Mouse (Mus musculus) gonadal fat pad, adult 2 months (tissue): ENCODE data around the gene Maneal. TPM values are rescaled to one million over a fixed set of nuclear protein-coding genes. Genes with fewer than 3 reads are reported as not detected.

ENCODE experiments used
- DNase-seq: peaks from one replicate; pipeline ENCODE4 v3.0.0-alpha.2; 2012; ENCODE audit warnings: low read depth
- polyA plus RNA-seq: library from polyadenylated mRNA; depleted of rRNA; stranded (reverse); fragments of >200 nt; gene quantifications from 2 replicates; pipeline ENCODE4 v1.2.3, GENCODE M21; 2012; rRNA removed

Maneal gene
- polyA plus RNA-seq, 1 experiment = 0.23 TPM

GRCm38 (mm10) chr4:124849631-124850260 lies 12.2 kb downstream of the Maneal start:
- DNase-seq = no peak

DNA sequence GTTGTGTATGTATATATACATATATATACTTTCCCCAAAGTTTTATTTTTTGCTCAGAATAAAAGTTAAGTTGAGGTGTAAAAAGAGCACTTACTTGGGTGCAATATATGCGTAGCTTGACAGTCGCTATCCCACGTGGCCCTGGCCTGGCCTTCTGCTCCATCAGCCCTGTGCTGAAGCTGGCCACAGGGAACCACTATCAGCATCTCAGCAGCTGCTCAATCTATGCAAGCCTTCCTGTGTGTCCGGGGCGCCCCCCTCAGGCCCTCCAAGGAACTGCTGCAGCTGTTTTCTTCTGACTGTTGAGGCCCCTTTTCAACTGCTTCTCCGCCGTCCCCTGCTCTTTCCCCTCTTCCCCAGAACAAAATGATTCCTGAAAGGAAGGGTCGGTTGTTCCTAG lies 14.4 kb downstream of the Maneal start:
- DNase-seq = no peak

- no peak for DNase-seq
These were observed 18.5 kb downstream of the Maneal start for GRCm38 (mm10) chr4:124843493-124843892.

DNA sequence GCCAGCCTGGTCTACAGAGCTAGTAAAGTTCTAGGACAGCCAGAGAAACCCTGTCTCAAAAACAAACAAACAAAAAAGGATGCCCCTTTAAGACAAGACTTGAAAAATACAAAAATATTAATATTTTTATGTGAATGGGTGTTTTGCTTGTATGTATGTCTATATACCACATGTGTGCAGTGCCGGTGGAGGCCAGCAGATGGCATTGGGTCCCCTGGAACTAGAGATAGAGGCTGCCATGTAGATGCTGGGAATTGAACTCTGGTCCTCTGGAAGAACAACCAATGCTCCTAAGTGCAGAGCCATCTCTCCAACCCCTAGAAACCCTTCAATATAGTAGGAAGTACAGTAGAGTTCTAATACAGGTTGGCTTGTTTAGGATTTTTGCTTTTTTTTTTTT lies 21.0 kb downstream of the Maneal start:
- no peak for DNase-seq

DNA sequence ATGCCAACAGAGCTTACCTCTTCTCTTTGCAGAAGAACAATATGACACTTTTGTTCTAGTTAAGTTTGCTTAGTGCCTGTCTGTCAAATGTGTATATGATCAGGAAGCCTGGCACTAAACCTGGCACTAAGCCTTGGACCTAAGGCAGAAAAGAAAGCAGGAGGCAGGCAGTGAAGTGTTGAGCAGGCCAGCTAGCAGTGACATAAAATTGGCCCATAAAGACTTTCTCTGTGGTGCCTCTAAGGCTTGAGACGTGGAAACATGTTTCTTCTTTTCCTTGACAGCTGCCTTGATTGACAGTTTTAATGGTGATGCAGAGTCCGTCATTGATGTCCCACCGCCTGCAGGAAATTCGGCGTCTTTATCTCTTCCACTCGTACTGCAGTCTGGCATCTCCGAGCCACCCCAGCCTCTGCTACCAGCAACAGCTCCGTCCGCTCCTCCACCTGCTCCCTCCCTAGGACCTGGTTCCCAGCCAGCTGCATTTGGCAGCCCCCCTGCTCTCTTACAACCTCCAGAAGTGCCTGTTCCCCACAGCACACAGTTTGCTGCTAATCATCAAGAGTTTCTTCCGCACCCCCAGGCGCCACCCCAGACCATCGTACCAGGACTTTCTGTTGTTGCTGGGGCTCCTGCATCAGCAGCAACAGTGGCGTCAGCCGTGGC lies 23.8 kb downstream of the Maneal start:
- no peak for DNase-seq

DNA sequence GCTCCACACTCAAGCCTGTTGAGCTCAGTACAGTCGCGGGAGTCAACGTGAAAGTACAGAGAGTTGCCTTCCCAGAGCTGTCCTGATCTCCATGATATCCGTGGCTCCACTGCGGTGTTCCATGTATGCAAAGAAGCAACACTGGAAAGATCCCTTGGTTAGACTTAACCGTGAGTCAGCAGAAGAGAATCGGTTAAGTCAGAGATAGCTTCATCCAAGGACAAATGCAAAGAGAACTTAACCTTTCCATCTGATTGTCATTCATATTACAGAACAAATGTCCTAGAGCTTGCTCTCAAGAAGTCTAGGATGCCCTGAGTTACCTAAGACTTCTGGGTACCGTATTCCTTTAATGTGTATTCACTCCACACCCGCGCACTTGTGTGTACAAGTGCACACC lies 29.2 kb downstream of the Maneal start:
- no peak for DNase-seq

DNA sequence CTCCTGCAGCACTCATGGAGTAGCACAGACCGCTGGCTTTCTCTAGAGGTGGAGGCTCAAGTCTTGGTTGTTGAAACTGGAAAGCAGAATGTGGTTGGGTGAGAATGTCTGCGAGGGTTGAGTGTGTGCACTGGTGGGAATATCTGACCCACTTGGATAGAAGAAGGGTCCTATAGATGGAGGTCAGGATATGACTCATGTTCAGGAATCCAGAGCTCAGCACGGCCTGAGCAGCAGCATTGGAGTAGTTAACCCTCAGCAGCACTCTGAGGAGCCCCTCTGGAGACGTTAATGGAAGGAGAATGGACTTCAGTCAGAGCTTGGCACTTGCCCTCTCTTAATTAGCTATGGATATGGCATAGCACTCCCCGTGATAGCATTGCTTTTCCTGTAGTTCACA lies 32.3 kb downstream of the Maneal start:
- DNase-seq = no peak

DNA sequence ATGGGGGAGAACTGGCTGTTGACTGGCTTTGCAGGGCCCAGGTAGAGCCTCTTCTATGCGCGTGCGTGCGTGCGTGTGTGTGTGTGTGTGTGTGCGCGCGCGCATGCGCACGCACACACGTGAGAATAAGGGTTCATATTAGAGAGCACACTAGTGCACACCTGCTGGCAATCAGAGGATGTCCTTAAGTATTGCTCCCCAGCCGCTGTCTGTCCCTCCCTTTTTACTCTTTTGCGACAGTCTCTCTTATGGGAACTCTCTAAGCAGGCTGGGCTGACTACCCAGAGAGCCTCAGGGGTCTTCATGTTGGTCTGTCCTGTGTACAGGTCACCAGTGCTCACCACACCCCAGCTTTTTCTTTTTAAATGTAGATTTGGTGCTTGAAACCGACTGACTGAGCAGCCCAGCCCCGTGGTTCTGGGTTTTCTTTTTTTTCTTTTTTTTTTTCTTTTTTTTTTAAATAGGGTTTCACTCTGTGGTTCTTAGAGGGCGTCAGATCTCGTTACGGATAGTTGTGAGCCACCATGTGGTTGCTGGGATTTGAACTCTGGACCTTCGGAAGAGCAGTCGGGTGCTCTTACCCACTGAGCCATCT lies 36.5 kb downstream of the Maneal start:
- DNase-seq = no peak

GRCm38 (mm10) chr4:124824967-124825366 lies 37.0 kb downstream of the Maneal start:
- DNase-seq = no peak

DNA sequence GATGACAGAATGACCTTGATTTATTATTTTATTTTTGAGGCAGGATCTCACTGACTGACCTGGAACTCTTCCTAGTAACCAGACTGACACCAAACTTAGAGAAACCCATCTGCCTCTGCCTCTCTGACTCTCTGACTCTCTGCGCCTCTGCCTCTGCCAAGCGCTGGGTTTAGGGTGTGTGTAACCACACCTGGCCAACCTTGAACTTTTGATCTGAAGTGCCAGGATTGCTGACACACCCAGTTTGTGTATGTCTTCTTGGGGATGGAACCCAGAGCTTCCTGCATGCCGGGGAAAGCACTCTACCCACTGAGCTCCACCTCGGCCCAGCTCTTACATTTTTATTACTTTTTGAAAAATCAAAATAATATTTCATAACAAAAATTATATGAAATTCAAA lies 43.1 kb downstream of the Maneal start:
- no peak for DNase-seq

GRCm38 (mm10) chr4:124817803-124818202 lies 44.2 kb downstream of the Maneal start:
- no peak for DNase-seq

DNA sequence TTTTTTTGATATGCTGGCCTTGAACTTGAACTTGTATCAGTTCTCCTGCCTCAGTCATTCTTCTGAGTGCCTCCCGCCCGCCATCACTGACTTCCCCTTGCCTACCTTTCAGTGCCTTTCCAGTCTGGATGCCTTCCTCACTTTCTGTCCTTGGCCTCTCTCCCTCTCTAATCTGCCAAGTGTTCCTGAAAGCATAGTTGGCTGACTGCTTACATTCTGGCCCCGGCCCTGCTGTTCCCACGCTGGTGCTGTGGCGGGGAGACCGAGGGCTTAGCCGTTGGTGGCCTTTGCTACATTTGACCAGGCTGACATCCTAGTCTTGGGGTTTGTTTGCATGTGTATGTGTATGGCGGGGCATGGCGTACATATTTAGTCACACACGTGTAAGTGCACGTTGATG lies 46.1 kb downstream of the Maneal start:
- no peak for DNase-seq

DNA sequence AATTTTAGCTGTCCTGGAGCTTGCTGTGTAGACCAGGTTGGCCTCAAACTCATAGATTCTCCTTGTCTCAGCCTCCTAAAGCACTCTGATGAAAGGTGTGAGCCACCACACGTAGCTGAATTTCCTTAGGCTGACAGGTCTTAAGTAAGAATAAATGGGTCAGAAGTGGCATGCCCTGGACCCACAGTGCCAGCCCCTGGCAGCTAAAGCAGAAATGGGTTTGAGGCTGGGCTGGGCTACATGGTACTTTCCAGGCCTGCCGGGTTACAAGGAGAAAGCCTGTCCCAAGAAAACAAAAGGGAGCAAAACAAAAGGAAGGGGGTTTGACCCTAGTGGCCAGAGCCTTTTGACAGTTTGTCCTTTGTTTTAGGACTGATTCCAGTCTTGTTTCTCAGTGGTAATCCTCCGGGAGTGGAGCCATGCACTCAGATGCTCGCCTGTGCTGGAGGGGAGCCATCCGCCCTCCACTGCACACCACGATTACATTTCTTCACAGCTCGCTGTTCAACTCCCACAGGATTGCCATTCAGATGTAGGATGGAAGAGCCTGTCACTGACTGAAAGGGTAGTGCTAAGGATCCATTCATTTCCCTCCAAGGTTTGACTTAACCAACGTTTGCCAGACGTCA lies 50.5 kb downstream of the Maneal start:
- peak; percentile 65 for DNase-seq

- peak; percentile 75 for DNase-seq
These were observed 51.9 kb downstream of the Maneal start for GRCm38 (mm10) chr4:124810056-124810455.

- DNase-seq = no peak
These were observed 52.7 kb downstream of the Maneal start for GRCm38 (mm10) chr4:124809136-124809883.

DNA sequence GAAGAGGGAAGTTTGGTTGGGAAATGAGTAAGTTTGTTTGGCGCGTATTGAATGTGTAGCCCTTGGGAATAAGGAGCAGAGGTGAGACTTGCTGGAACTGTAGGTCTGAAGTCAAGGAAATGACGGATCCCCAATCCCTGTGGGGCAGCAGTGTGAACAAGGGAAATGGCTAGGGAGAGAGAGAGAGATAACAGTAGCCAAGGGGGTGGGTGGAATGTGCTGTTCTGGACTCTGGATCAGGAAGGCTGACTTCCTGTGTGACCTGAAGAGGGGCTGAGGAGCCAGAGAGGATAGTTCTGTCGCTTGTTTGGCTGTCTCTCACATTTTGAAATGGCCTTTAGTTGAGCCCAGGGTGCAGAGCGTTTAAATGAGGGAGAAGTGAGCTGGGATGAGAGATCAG lies 53.5 kb downstream of the Maneal start:
- DNase-seq = no peak

Other genes with a start within 250 kb of the Maneal start
- gene Pou3f1, start 205.4 kb downstream of the Maneal start, polyA plus RNA-seq = 4.4 and 9.5 TPM in 2 replicates
- 5.8 and 7.3 TPM in 2 replicates for gene Utp11, start 168.6 kb downstream of the Maneal start, polyA plus RNA-seq
- 7.7 and 14.1 TPM in 2 replicates for gene Fhl3, start 161.5 kb downstream of the Maneal start, polyA plus RNA-seq
- gene Sf3a3, start 147.4 kb downstream of the Maneal start, polyA plus RNA-seq = 14.4 and 16.2 TPM in 2 replicates
- gene Inpp5b, start 120.3 kb downstream of the Maneal start, polyA plus RNA-seq = 31.5 and 37.5 TPM in 2 replicates
- 6.1 and 6.2 TPM in 2 replicates for gene Mtf1, start 60.1 kb downstream of the Maneal start, polyA plus RNA-seq
- 33.8 and 49.5 TPM in 2 replicates for gene Yrdc, start 11.5 kb downstream of the Maneal start, polyA plus RNA-seq
- gene 1110065P20Rik, start 11.0 kb downstream of the Maneal start, polyA plus RNA-seq = 76.3 and 77.6 TPM in 2 replicates
- gene Epha10, start 18.7 kb upstream of the Maneal start, polyA plus RNA-seq = 0.04 TPM in 1 of 2 replicates, not detected in the other
- 13.3 and 14.8 TPM in 2 replicates for gene 9930104L06Rik, start 74.9 kb upstream of the Maneal start, polyA plus RNA-seq
- 2.4 and 2.5 TPM in 2 replicates for gene Cdca8, start 77.1 kb upstream of the Maneal start, polyA plus RNA-seq
- gene Rspo1, start 124.3 kb upstream of the Maneal start, polyA plus RNA-seq = 18.3 and 27.2 TPM in 2 replicates
- 23.1 and 24.1 TPM in 2 replicates for gene Gnl2, start 154.4 kb upstream of the Maneal start, polyA plus RNA-seq
- 2.0 and 4.0 TPM in 2 replicates for gene Dnali1, start 203.5 kb upstream of the Maneal start, polyA plus RNA-seq
- gene Snip1, start 204.5 kb upstream of the Maneal start, polyA plus RNA-seq = 9.1 and 11.2 TPM in 2 replicates
- 15.0 and 15.5 TPM in 2 replicates for gene Meaf6, start 223.0 kb upstream of the Maneal start, polyA plus RNA-seq